Mouse (Mus musculus) adrenal gland, postnatal 10 days (tissue): ENCODE results near the gene Rhox4d. TPM values are rescaled to one million over a fixed set of nuclear protein-coding genes. Genes with fewer than 3 reads are reported as not detected.
"Not testable (repeated sequence)": the region's sequence is repeated elsewhere in the genome, so short reads cannot be mapped to it uniquely, and the experiment has no call there.

Experiments used
- DNase-seq: peaks from one replicate; pipeline ENCODE4 v3.0.0; 2021; ENCODE audit warnings: mixed read lengths
- long read RNA-seq, 2 experiments: library from polyadenylated mRNA; stranded (forward); transcript quantifications; one replicate each; pipeline ENCODE4 v2.0.0; 2021
- total RNA-seq, 2 experiments: library from RNA; stranded (reverse); gene quantifications; 2 replicates each; pipeline ENCODE4 v1.2.3; 2021

The Rhox4d gene
- total RNA-seq: not detected
- long read RNA-seq, experiment 1: 0 reads
- long read RNA-seq, experiment 2: 0 reads

- not testable (repeated sequence) for DNase-seq
These were observed at the start of gene Rhox4d for GRCm38 (mm10) chrX:37514059-37514458. Gene Rhox4d, plus strand, starts transcription at chrX:37514359.

DNA sequence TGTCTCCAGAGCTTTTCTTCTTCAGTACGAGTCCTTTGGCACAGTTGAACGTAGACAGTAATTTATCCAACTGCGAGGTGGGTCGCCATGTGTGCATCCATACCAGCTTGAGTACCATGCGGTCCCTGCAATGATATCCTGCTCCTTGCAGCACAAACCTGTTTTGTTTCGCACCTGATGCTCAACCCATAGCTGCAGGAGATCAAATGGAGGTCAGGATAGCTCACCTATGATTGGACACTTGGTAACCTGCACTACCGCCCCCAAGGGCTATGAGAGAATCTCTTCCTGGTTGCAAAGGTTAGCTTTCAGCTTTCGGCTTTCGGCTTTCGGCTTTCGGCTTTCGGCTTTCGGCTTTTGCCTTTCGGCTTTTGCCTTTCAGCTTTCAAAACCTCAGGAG, 34.1 kb upstream of the Rhox4d start, which contains the start of gene Rhox4c:
Rhox4c (plus strand) TSS at position 301 of the 400 bp plus-strand sequence.
- not testable (repeated sequence) for DNase-seq

- DNase-seq: not testable (repeated sequence)
These were observed 16.0 kb downstream of the Rhox4d start, which contains the start of gene Rhox2e for GRCm38 (mm10) chrX:37530152-37530551. Gene Rhox2e, plus strand, starts transcription at chrX:37530452.

DNA sequence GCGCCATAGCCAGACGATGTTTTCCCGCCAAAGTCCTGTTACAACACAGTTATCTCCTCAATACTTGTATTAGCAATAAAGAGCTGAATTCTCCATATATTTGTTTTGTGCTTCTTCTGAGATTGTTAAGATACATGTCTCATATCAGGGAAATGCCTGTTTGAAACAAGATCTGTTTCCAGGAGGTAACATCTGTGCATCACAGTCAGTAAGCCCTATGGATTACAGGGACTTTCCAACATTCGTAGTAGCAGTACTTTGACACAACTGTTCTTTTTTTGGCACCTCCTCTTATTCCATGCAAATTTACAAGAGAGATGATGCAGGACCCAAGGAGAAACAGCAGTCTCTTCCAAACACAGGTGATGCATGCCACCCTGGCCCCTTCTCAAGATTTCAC, 27.6 kb downstream of the Rhox4d start, which contains the start of gene Rhox3e:
Rhox3e (plus strand) TSS at position 301 of the 400 bp plus-strand sequence.
- DNase-seq: not testable (repeated sequence)

DNA sequence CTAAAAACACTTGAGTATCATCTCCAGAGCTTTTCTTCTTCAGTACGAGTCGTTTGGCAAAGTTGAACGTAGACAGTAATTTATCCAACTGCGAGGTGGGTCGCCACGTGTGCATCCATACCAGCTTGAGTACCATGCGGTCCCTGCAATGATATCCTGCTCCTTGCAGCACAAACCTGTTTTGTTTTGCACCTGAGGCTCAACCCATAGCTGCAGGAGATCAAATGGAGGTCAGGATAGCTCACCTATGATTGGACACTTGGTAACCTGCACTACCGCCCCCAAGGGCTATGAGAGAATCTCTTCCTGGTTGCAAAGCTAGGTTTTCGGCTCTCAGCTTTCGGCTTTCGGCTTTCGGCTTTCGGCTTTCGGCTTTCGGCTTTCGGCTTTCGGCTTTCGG, 43.0 kb downstream of the Rhox4d start, which contains the start of gene Rhox4e:
Rhox4e (plus strand) TSS at position 301 of the 400 bp plus-strand sequence.
- not testable (repeated sequence) for DNase-seq

Other genes starting within 250 kb of the Rhox4d start
- not detected for gene Rhox4a, start 249.0 kb upstream of the Rhox4d start, total RNA-seq
- gene Rhox3a2, start 134.3 kb upstream of the Rhox4d start, total RNA-seq: not detected
- gene Rhox4a2, start 123.5 kb upstream of the Rhox4d start, total RNA-seq: not detected
- gene Rhox2b, start 102.3 kb upstream of the Rhox4d start, total RNA-seq: not detected
- gene Rhox4b, start 81.9 kb upstream of the Rhox4d start, total RNA-seq: not detected
- not detected for gene Rhox2c, start 60.7 kb upstream of the Rhox4d start, total RNA-seq
- not detected for gene Rhox3c, start 55.8 kb upstream of the Rhox4d start, total RNA-seq
- not detected for gene Rhox4c, start 34.0 kb upstream of the Rhox4d start, total RNA-seq
- not detected for gene Rhox2d, start 20.9 kb upstream of the Rhox4d start, total RNA-seq
- not detected for gene Rhox2e, start 16.1 kb downstream of the Rhox4d start, total RNA-seq
- gene Rhox3e, start 27.7 kb downstream of the Rhox4d start, total RNA-seq: not detected
- gene Rhox4e, start 43.1 kb downstream of the Rhox4d start, total RNA-seq: not detected
- not detected for gene Rhox2f, start 57.0 kb downstream of the Rhox4d start, total RNA-seq
- not detected for gene Rhox3f, start 66.6 kb downstream of the Rhox4d start, total RNA-seq
- gene Rhox4f, start 93.3 kb downstream of the Rhox4d start, total RNA-seq: not detected
- not detected for gene Rhox3g, start 114.3 kb downstream of the Rhox4d start, total RNA-seq
- not detected for gene Rhox2g, start 129.1 kb downstream of the Rhox4d start, total RNA-seq
- gene Rhox4g, start 137.0 kb downstream of the Rhox4d start, total RNA-seq: not detected
- not detected for gene Rhox3h, start 154.4 kb downstream of the Rhox4d start, total RNA-seq
- gene Rhox2h, start 158.9 kb downstream of the Rhox4d start, total RNA-seq: not detected